Mouse (Mus musculus) liver, embryonic 16.5 days (tissue): ENCODE measurements around the gene Pwwp2a. TPM values are rescaled to one million over a fixed set of nuclear protein-coding genes. Genes with fewer than 3 reads are reported as not detected.

Source experiments
- ATAC-seq: fragments of 200-750 bp; cut with Nextera tagmentation; 2 replicates; pipeline ENCODE4 v1.8.0; 2017; ENCODE audit warnings: low read depth, mild to moderate bottlenecking, moderate number of reproducible peaks, moderate library complexity
- H3K27ac ChIP-seq: fragments of 300-500 bp; sonication (generic); 2 replicates; pipeline ENCODE4 v1.5.1; 2014; ENCODE audit warnings: mild to moderate bottlenecking, low read length
- H3K27me3 ChIP-seq: fragments of 300-500 bp; sonication (generic); 2 replicates; pipeline ENCODE4 v1.6.1; 2014; ENCODE audit warnings: low read depth, low read length, mixed read lengths; ENCODE audit not compliant: control insufficient read depth, insufficient read depth
- H3K36me3 ChIP-seq: fragments of 300-500 bp; sonication (generic); 2 replicates; pipeline ENCODE4 v1.6.1; 2014; ENCODE audit warnings: mild to moderate bottlenecking; ENCODE audit not compliant: control insufficient read depth, insufficient read depth
- H3K4me1 ChIP-seq: fragments of 300-500 bp; sonication (generic); 2 replicates; pipeline ENCODE4 v1.6.1; 2014; ENCODE audit warnings: low read depth, low read length, mixed read lengths; ENCODE audit not compliant: control insufficient read depth
- H3K4me2 ChIP-seq: fragments of 300-500 bp; sonication (generic); 2 replicates; pipeline ENCODE4 v1.6.1; 2014; ENCODE audit warnings: low read depth, low read length, mixed read lengths
- H3K4me3 ChIP-seq: fragments of 300-500 bp; sonication (generic); 2 replicates; pipeline ENCODE4 v1.5.1; 2014; ENCODE audit warnings: low read depth, mild to moderate bottlenecking, low read length
- H3K9ac ChIP-seq: fragments of 300-500 bp; sonication (generic); 2 replicates; pipeline ENCODE4 v1.6.1; 2014; ENCODE audit warnings: low read depth, low read length
- H3K9me3 ChIP-seq: fragments of 300-500 bp; sonication (generic); replicated peaks from 2 replicates; pipeline ENCODE4 v1.6.1; 2016; ENCODE audit warnings: low read length; ENCODE audit not compliant: control insufficient read depth
- WGBS: fragments of 180-500 bp; shearing (Covaris S2); extraction: QIAGEN DNeasy Blood & Tissue Kit; methylation state at CpG from one replicate; pipeline ENCODE4 v1.1.7; 2014; ENCODE audit not compliant: insufficient replicate concordance; 5-methylcytosine and 5-hydroxymethylcytosine counted together
- polyA plus RNA-seq: library from polyadenylated mRNA; unstranded; fragments of >200 nt; fragmentation: Nextera tagmentation; extraction: Ambion mirVana; gene quantifications from 2 replicates; pipeline ENCODE4 v1.2.1, GENCODE M21; 2015

Pwwp2a gene
- polyA plus RNA-seq, 1 experiment from 2014 or later: 4.3 TPM

GRCm38 (mm10) chr11:43703552-43703951 lies 21.8 kb downstream of the Pwwp2a start:
- 30% methylated on average over 1 of the region's 1 CpGs for WGBS
- H3K4me3 ChIP-seq: no peak overlapping the region

GRCm38 (mm10) chr11:43705751-43706150 lies 24.0 kb downstream of the Pwwp2a start:
- H3K9ac ChIP-seq: no peak overlapping the region
- peaks cover 19% of the 10 kb centered on the region for H3K36me3 ChIP-seq
- no peak overlapping the region for H3K27ac ChIP-seq
- WGBS: 75% methylated on average over 10 of the region's 10 CpGs
- H3K4me3 ChIP-seq: no peak overlapping the region
- H3K4me2 ChIP-seq: no peak overlapping the region
- no peaks in the 10 kb centered on the region for H3K4me1 ChIP-seq
- H3K9me3 ChIP-seq: no peaks in the 10 kb centered on the region
- no peak for ATAC-seq
- H3K27me3 ChIP-seq: no peaks in the 10 kb centered on the region

More at GRCm38 (mm10) chr11:43703552-43703951, 21.8 kb downstream of the Pwwp2a start:
- H3K36me3 ChIP-seq: peaks cover 19% of the 10 kb centered on the region
- H3K4me1 ChIP-seq: no peaks in the 10 kb centered on the region; the same call in 1 of the 2 replicates
- no peaks in the 10 kb centered on the region for H3K9me3 ChIP-seq
- no peak overlapping the region for H3K9ac ChIP-seq
- no peaks in the 10 kb centered on the region for H3K27me3 ChIP-seq
- no peak overlapping the region for H3K27ac ChIP-seq
- no peak overlapping the region for H3K4me2 ChIP-seq
- no peak for ATAC-seq

DNA sequence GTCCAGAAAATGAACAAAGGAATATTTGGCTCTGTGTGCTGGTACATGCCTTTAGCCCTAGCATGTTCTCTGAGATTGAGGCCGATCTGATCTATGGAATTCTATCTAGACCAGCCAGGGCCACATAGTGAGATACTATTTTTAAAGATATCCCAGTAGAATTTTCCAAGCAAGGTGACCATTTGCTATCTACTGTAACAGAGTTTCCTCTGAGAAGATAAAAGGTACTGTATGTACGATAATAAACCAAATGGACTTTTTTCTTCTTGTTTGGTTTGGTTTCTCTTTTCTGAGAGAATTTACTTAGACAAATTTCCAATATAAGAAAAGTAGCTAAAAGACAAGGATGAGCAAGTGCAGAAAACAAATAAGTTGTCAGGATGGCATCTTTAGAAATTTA lies 26.6 kb downstream of the Pwwp2a start:
- WGBS: 46% methylated on average over 2 of the region's 2 CpGs
- no peak overlapping the region for H3K4me2 ChIP-seq
- no peaks in the 10 kb centered on the region for H3K9me3 ChIP-seq
- no peak overlapping the region for H3K4me3 ChIP-seq
- no peak overlapping the region for H3K27ac ChIP-seq
- no peaks in the 10 kb centered on the region for H3K27me3 ChIP-seq
- H3K36me3 ChIP-seq: peaks cover 21% of the 10 kb centered on the region
- ATAC-seq: no peak
- H3K9ac ChIP-seq: no peak overlapping the region
- no peaks in the 10 kb centered on the region for H3K4me1 ChIP-seq

DNA sequence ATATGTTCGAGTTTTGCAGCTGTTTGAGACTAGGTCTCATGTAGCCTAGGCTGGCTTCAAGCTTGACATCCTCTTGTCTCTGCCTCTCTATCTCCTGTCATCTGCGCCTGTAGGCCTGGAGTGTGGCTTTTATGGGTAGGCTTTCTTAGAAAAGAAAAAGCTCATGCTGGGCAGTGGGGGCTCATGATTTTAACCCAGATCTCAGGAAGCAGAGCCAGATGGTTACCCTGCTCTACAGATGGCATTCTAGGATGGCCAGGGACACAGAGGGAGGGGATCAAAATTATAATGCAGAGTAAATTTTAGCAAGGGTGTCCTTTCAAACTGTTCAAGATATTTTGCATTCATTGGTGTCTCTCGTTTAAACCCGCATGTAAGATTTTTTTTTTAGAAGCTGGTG lies 30.4 kb downstream of the Pwwp2a start:
- Histone ChIP-seq H3K27ac (no peak overlapping the region), H3K4me1 (no peaks in the 10 kb centered on the region), H3K9ac (no peak overlapping the region), H3K9me3 (no peaks in the 10 kb centered on the region), H3K4me3 (no peak overlapping the region), H3K4me2 (no peak overlapping the region), H3K27me3 (no peaks in the 10 kb centered on the region), H3K36me3 (peaks cover 11% of the 10 kb centered on the region)
- WGBS: 71% methylated on average over 4 of the region's 4 CpGs
- no peak for ATAC-seq

DNA sequence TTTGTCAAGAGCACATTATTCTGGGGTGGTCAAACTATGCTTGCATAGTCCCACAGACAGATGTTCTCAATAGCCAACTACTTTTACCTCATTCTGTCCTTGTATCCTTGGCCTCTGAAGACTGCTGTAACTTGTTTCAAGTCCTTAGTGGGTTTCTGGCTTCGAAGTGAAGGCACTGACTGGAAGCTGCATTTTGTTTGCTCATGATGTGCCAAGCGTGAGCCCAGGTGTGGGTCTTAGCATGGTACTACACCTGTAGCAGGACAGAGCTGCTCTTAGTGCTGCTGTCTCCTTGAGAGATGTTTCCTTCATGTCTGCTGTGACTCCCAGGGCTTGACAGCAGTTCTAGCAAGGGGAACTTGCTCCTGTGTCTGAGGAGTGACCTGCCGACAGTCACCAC lies 41.6 kb downstream of the Pwwp2a start:
- Histone ChIP-seq H3K27me3 (no peaks in the 10 kb centered on the region), H3K4me2 (no peak overlapping the region), H3K36me3 (peaks cover 13% of the 10 kb centered on the region), H3K4me3 (no peak overlapping the region), H3K9ac (no peak overlapping the region), H3K9me3 (no peaks in the 10 kb centered on the region), H3K4me1 (no peaks in the 10 kb centered on the region), H3K27ac (no peak overlapping the region)
- WGBS: 82% methylated on average over 3 of the region's 3 CpGs
- no peak for ATAC-seq

DNA sequence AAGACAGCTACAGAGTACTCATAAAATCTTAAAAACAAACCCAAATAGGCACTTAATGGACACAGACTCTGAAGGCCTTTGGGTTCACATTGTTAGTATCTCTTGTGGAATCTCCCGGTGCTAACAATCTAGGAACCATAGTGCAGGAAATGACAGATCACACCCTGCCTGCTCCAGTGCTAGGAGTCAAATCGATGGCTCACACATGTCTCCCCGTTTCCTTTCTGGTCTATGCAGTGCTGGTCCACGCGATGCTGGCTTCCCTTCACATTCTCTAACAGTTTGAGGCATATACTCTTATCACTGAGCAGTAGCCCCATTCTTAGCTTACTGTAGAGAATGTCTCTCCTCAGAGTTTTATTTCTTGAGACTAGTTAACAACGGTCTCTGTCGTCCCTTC lies 46.0 kb downstream of the Pwwp2a start:
- Histone ChIP-seq H3K4me1 (no peaks in the 10 kb centered on the region), H3K4me3 (no peak overlapping the region), H3K27ac (no peak overlapping the region), H3K4me2 (no peak overlapping the region), H3K9me3 (no peaks in the 10 kb centered on the region), H3K27me3 (no peaks in the 10 kb centered on the region), H3K9ac (no peak overlapping the region), H3K36me3 (peaks cover 8% of the 10 kb centered on the region)
- 14% methylated on average over 7 of the region's 7 CpGs for WGBS
- peak; percentile 43 for ATAC-seq

GRCm38 (mm10) chr11:43728737-43729301 lies 47.0 kb downstream of the Pwwp2a start:
- no peak for ATAC-seq
- no peaks in the 10 kb centered on the region for H3K27me3 ChIP-seq
- H3K27ac ChIP-seq: no peak overlapping the region
- no peak overlapping the region for H3K4me2 ChIP-seq
- H3K36me3 ChIP-seq: peaks cover 14% of the 10 kb centered on the region
- H3K4me1 ChIP-seq: no peaks in the 10 kb centered on the region
- WGBS: 32% methylated on average over 7 of the region's 7 CpGs
- no peak overlapping the region for H3K9ac ChIP-seq
- no peaks in the 10 kb centered on the region for H3K9me3 ChIP-seq
- H3K4me3 ChIP-seq: no peak overlapping the region

- under 1% methylated on average over 47 of the region's 47 CpGs for WGBS
- peaks cover 4% of the 10 kb centered on the region for H3K4me1 ChIP-seq
- peak within 1 kb of the TSS; percentile 78 for H3K9ac ChIP-seq
- H3K36me3 ChIP-seq: peaks cover 12% of the 10 kb centered on the region; the same call in 1 of the 2 replicates
- H3K4me2 ChIP-seq: peak within 1 kb of the TSS; percentile 73
- peak; percentile 99 for ATAC-seq
- H3K27me3 ChIP-seq: no peaks in the 10 kb centered on the region
- no peaks in the 10 kb centered on the region for H3K9me3 ChIP-seq
- peak within 1 kb of the TSS; percentile 58 for H3K27ac ChIP-seq
- peak within 1 kb of the TSS; percentile 76 for H3K4me3 ChIP-seq
Measured at GRCm38 (mm10) chr11:43747233-43748226, 65.7 kb downstream of the Pwwp2a start, which contains the start of gene Ttc1. TSS of gene Ttc1 (minus strand) at chr11:43748008.

DNA sequence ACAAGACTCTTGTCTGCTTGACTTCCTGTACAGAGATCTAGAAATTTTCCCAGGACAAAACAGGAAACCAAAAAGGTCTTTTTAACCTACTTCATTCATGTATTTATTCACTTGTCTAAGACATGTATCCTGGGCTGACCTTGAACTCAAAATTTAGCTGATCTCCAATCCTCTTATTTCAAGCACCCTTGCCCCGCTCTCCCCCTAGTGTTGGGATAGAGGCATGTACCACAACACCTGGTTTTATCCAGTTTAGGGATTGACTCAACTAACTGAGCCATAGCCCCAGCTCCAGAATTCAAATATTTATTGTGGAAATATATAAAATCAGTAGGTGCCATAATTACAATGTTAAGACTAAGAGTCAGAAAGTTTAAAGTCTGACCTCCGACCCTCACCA lies 69.7 kb downstream of the Pwwp2a start:
- no peaks in the 10 kb centered on the region for H3K36me3 ChIP-seq
- H3K9ac ChIP-seq: no peak overlapping the region
- no peak overlapping the region for H3K4me3 ChIP-seq
- no peak overlapping the region for H3K4me2 ChIP-seq
- peaks cover 4% of the 10 kb centered on the region for H3K4me1 ChIP-seq
- no peaks in the 10 kb centered on the region for H3K27me3 ChIP-seq
- WGBS: 61% methylated on average over 2 of the region's 2 CpGs
- H3K9me3 ChIP-seq: no peaks in the 10 kb centered on the region
- no peak overlapping the region for H3K27ac ChIP-seq
- ATAC-seq: no peak
